Mouse (Mus musculus): ENCODE results near the gene Eps8.

DNA sequence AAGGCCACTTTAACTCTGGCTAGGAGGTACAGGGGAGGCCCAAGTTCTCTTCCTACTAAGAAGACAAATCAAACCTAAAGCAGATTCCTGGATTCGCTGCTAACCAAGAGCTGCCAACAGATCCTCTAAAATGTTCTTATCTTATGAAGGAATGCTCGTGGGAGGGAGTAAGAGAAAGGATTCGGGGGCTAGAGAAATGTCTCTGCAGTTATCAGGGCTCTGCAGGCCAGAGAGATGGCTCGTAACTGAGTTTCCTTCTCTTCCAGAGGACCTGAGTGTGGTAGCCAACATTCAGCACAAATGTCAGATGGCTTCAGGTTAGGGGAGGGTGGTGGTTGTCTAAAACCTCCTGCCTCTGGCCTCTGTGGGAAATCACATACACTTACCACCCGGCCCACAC is 106.1 kb downstream of the Eps8 start:
- TF ChIP-seq CTCF (IDR thresholded peaks at IDR 0.05; ENCODE audit: low read depth): no peak
- TF ChIP-seq EP300 (IDR thresholded peaks at IDR 0.05; ENCODE audit: low read depth): no peak

All from liver, postnatal 0 days (tissue).